Mouse (Mus musculus): ENCODE measurements at regions not wholly inside any gene's neighbourhood (a gene's known extent, or its start where the extent isn't known, plus 50 kb on each side); places are given as distances from the start of the nearest gene placed in this dataset.
A peak's percentile ranks its signal among the peaks of the same experiment; 100 is the strongest.

GRCm38 (mm10) chr4:55292701-55293100, 57.1 kb upstream of the Rad23b start:
- Histone ChIP-seq H3K9me3 (ENCODE audit: control insufficient read depth) (no peaks in the 10 kb centered on the region), H3K9ac (ENCODE audit: low read depth, low read length) (no peak overlapping the region), H3K4me3 (ENCODE audit: low read depth, low read length) (no peak overlapping the region), H3K27me3 (replicated peaks; ENCODE audit: control insufficient read depth, insufficient read depth, low read length) (no peaks in the 10 kb centered on the region), H3K36me3 (ENCODE audit: control insufficient read depth, insufficient read depth) (no peaks in the 10 kb centered on the region), H3K4me1 (replicated peaks; ENCODE audit: control insufficient read depth, insufficient read depth, low read length) (no peaks in the 10 kb centered on the region), H3K4me2 (replicated peaks; ENCODE audit: low read depth) (no peak overlapping the region), H3K27ac (ENCODE audit: low read depth, low read length) (no peak overlapping the region)
- TF ChIP-seq CTCF (IDR thresholded peaks at IDR 0.05; ENCODE audit: low read depth): no peak
- no peak for ATAC-seq
- 54% methylated on average over 4 of the region's 4 CpGs for WGBS

GRCm38 (mm10) chr4:55293347-55294079, 56.3 kb upstream of the Rad23b start:
- Histone ChIP-seq H3K27ac (ENCODE audit: low read depth, low read length) (no peak overlapping the region), H3K4me3 (ENCODE audit: low read depth, low read length) (no peak overlapping the region), H3K27me3 (replicated peaks; ENCODE audit: control insufficient read depth, insufficient read depth, low read length) (no peaks in the 10 kb centered on the region), H3K4me1 (replicated peaks; ENCODE audit: control insufficient read depth, insufficient read depth, low read length) (no peaks in the 10 kb centered on the region), H3K36me3 (ENCODE audit: control insufficient read depth, insufficient read depth) (no peaks in the 10 kb centered on the region), H3K9ac (ENCODE audit: low read depth, low read length) (no peak overlapping the region), H3K4me2 (replicated peaks; ENCODE audit: low read depth) (no peak overlapping the region), H3K9me3 (ENCODE audit: control insufficient read depth) (no peaks in the 10 kb centered on the region)
- TF ChIP-seq CTCF (IDR thresholded peaks at IDR 0.05; ENCODE audit: low read depth): no peak
- 20% methylated on average over 5 of the region's 5 CpGs for WGBS
- ATAC-seq: no peak

GRCm38 (mm10) chr4:55294255-55294687, 55.6 kb upstream of the Rad23b start:
- Histone ChIP-seq H3K4me1 (replicated peaks; ENCODE audit: control insufficient read depth, insufficient read depth, low read length) (no peaks in the 10 kb centered on the region), H3K9ac (ENCODE audit: low read depth, low read length) (no peak overlapping the region), H3K36me3 (ENCODE audit: control insufficient read depth, insufficient read depth) (no peaks in the 10 kb centered on the region), H3K27ac (ENCODE audit: low read depth, low read length) (no peak overlapping the region), H3K4me3 (ENCODE audit: low read depth, low read length) (no peak overlapping the region), H3K4me2 (replicated peaks; ENCODE audit: low read depth) (peak overlapping the region; percentile 48), H3K9me3 (ENCODE audit: control insufficient read depth) (no peaks in the 10 kb centered on the region), H3K27me3 (replicated peaks; ENCODE audit: control insufficient read depth, insufficient read depth, low read length) (no peaks in the 10 kb centered on the region)
- no peak for TF ChIP-seq CTCF (IDR thresholded peaks at IDR 0.05; ENCODE audit: low read depth)
- ATAC-seq: no peak
- WGBS: 3% methylated on average over 14 of the region's 14 CpGs

GRCm38 (mm10) chr4:55297841-55298240, 52.0 kb upstream of the Rad23b start:
- no peaks in the 10 kb centered on the region for H3K36me3 ChIP-seq (ENCODE audit: control insufficient read depth, insufficient read depth)

More at GRCm38 (mm10) chr4:55297841-55298240, 52.0 kb upstream of the Rad23b start:
- no peak overlapping the region for H3K27ac ChIP-seq (ENCODE audit: low read depth, low read length)
- TF ChIP-seq CTCF (IDR thresholded peaks at IDR 0.05; ENCODE audit: low read depth): no peak
- no peak overlapping the region for H3K4me3 ChIP-seq (ENCODE audit: low read depth, low read length)
- 85% methylated on average over 3 of the region's 3 CpGs for WGBS
- no peak overlapping the region for H3K4me2 ChIP-seq (replicated peaks; ENCODE audit: low read depth)
- no peaks in the 10 kb centered on the region for H3K27me3 ChIP-seq (replicated peaks; ENCODE audit: control insufficient read depth, insufficient read depth, low read length)
- no peaks in the 10 kb centered on the region for H3K9me3 ChIP-seq (ENCODE audit: control insufficient read depth)
- no peaks in the 10 kb centered on the region for H3K4me1 ChIP-seq (replicated peaks; ENCODE audit: control insufficient read depth, insufficient read depth, low read length)
- no peak overlapping the region for H3K9ac ChIP-seq (ENCODE audit: low read depth, low read length)
- ATAC-seq: no peak

All from intestine, postnatal 0 days (tissue).